Comparison of ENCODE assay signal across 13 mouse cellular contexts in genomic region chr2:125809551-125809950, GRCm38 (mm10). TPM values are rescaled to one million over a fixed set of nuclear protein-coding genes. Genes with fewer than 3 reads are reported as not detected.
DNase-seq lines count a peak whose midpoint lies in the region; ATAC-seq and TF ChIP-seq lines count a peak whose summit lies in the region.
"Had no signal": no experiment of that assay in that cellular context is flagged by ENCODE, and none has a peak within 500 bp of the region (broad histone marks: within the 10 kb centered on the region; RNA-seq: fewer than 3 reads in every experiment).

No protein-coding gene starts in this region.

- TF ChIP-seq CTCF in brain, embryonic 14.5 days (IDR thresholded peaks at IDR 0.05; ENCODE audit: borderline replicate concordance, extremely low read depth, insufficient read depth, insufficient read length): no peak

- ATAC-seq in frontal cortex, adult (ENCODE audit: low TSS enrichment): peak; percentile 86
- no peak for ATAC-seq in inflammation-experienced regulatory T-cells, adult 6 months
- ATAC-seq: forebrain, embryonic 16.5 days had no signal

- DNase-seq in frontal cortex, postnatal 10 days (ENCODE audit: low spot score in 2 of 2): no peak
- DNase-seq in brain, embryonic 14.5 days (ENCODE audit: low read depth): peak; percentile 28
- peak; percentile 62 to 87 for DNase-seq in layer of hippocampus, adult 18-20 months (ENCODE audit: low spot score in 2 of 2)
- peak; percentile 39 to 88 for DNase-seq in left cerebral cortex, postnatal 25 days (ENCODE audit: low spot score in 2 of 2)
- no peak for DNase-seq in adrenal gland, adult 18-20 months (ENCODE audit: low spot score in 2 of 2)
- DNase-seq in adipocyte (ENCODE audit: low spot score): no peak
- DNase-seq: cerebellum, adult 11-12 months; heart, postnatal 4 days; kidney, adult 11 months; kidney, postnatal 4 days had no signal

- TF ChIP-seq POLR2A in brain, embryonic 14.5 days (IDR thresholded peaks at IDR 0.05; ENCODE audit: borderline replicate concordance, extremely low read depth, insufficient read depth, insufficient read length, poor library complexity, severe bottlenecking): no peak

- intact Hi-C loops in left cerebral cortex, postnatal 25 days (cut with DNase I): loop anchor here (2.0 kb wide), 1 partner anchor 27 kb away; the partner anchor contains the start of gene Secisbp2l

RNA-seq across cellular contexts. Expression of gene Secisbp2l, which starts 26.9 kb away (rescaled TPM):
- 14.7 and 28.4 TPM in 2 replicates for polyA plus RNA-seq in brain, embryonic 14.5 days (2012; rRNA removed)
- 10 to 100 TPM; 88.7 to 98.0 TPM for total RNA-seq in layer of hippocampus, adult 18-20 months (2021)
- 100 to 1,000 TPM; 112 to 115 TPM for total RNA-seq in left cerebral cortex, postnatal 25 days (2021)
- total RNA-seq in adrenal gland, adult 18-20 months (2021): 10 to 100 TPM; 49.9 to 57.2 TPM
- 10 to 100 TPM; 23.0 to 26.0 (median 24.1) TPM for polyA plus RNA-seq in inflammation-experienced regulatory T-cells, adult 6 months (2017; shearing (Covaris generic))

RNA-seq across cellular contexts. Expression of gene Galk2, which starts 49.4 kb away (rescaled TPM):
- polyA plus RNA-seq in brain, embryonic 14.5 days (2012; rRNA removed): 20.1 and 21.7 TPM in 2 replicates
- total RNA-seq in layer of hippocampus, adult 18-20 months (2021): 10 to 100 TPM; 30.0 to 30.2 TPM
- 10 to 100 TPM; 25.7 to 27.2 TPM for total RNA-seq in left cerebral cortex, postnatal 25 days (2021)
- total RNA-seq in adrenal gland, adult 18-20 months (2021): 10 to 100 TPM; 52.2 to 68.0 TPM
- 10 to 100 TPM; 71.7 to 87.5 (median 71.8) TPM for polyA plus RNA-seq in inflammation-experienced regulatory T-cells, adult 6 months (2017; shearing (Covaris generic))

RNA-seq across cellular contexts. Expression of gene Cops2, which starts 49.4 kb away (rescaled TPM):
- 59.5 and 66.7 TPM in 2 replicates for polyA plus RNA-seq in brain, embryonic 14.5 days (2012; rRNA removed)
- 100 to 1,000 TPM; 112 to 119 TPM for total RNA-seq in layer of hippocampus, adult 18-20 months (2021)
- total RNA-seq in left cerebral cortex, postnatal 25 days (2021): 100 to 1,000 TPM; 101 to 103 TPM
- total RNA-seq in adrenal gland, adult 18-20 months (2021): 100 to 1,000 TPM; 136 to 172 TPM
- polyA plus RNA-seq in inflammation-experienced regulatory T-cells, adult 6 months (2017; shearing (Covaris generic)): 100 to 1,000 TPM in 1 of 3 experiments, 10 to 100 TPM in 2; 80.3 to 114 (median 87.5) TPM

Comparison
In these comparisons a context has a peak if more than half of its experiments do, and no peak if none do; other contexts are left out.
1. DNase-seq: peak in brain, embryonic 14.5 days (single experiment), layer of hippocampus, adult 18-20 months (2 of 2) and left cerebral cortex, postnatal 25 days (2 of 2); none in frontal cortex, postnatal 10 days (0 of 2), adrenal gland, adult 18-20 months (0 of 2) and adipocyte (single experiment).